Mouse (Mus musculus): ENCODE measurements at regions not wholly inside any gene's neighbourhood (a gene's known extent, or its start where the extent isn't known, plus 50 kb on each side); places are given as distances from the start of the nearest gene placed in this dataset.

DNA sequence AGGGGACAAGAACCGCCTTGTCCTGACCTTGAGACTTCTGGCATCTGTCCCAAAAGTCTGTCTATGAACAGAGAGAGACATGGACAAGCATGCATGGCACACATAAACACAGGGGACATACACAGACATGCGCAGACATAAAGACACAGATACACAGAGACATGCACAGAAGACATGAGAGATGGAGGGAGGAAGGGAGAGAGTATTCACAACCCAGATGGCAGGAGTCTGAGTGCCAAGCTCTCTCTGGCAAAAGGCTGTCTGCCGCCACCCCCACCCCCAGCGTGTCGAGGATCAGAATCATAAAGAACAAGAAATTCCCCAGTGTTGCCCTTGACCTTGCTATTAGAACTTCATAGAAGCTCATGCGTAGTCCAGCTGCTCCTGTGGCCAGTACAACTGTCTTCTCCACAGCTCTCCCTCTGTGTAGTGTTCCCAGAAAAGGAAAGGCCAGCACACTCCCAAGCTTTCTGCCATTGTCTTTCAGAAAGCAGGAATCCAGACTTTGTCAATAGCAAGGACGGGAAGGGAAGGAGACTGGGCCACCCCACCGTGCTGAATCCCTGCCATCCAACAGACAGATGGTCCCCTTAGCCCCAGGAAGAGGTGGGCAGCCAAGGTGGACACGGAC, 99.8 kb downstream of the Ier5 start:
- no peak for TF ChIP-seq CTCF (IDR thresholded peaks at IDR 0.05; ENCODE audit: low read depth, low read length)
- TF ChIP-seq POLR2A (IDR thresholded peaks at IDR 0.05; ENCODE audit: extremely low read depth, insufficient read depth, low read length): no peak

Measured in liver, adult 2 months (tissue).